Mouse (Mus musculus) limb, embryonic 14.5 days (tissue): ENCODE results near the gene Myh9. TPM values are rescaled to one million over a fixed set of nuclear protein-coding genes. Genes with fewer than 3 reads are reported as not detected.

Experiments
- ATAC-seq: fragments of 200-750 bp; cut with Nextera tagmentation; 2 replicates; pipeline ENCODE4 v1.8.0; 2017; ENCODE audit warnings: low read depth, moderate number of reproducible peaks, moderate TSS enrichment; ENCODE audit not compliant: low FRiP score
- DNase-seq: peaks from one replicate; pipeline ENCODE4 v3.0.0-alpha.2; 2015; ENCODE audit warnings: low spot score
- H3K27ac ChIP-seq: fragments of 300-500 bp; sonication (generic); replicated peaks from 2 replicates; pipeline ENCODE4 v1.5.1; 2014; ENCODE audit warnings: low read depth, mild to moderate bottlenecking, low read length, moderate library complexity, mixed read lengths
- H3K27me3 ChIP-seq: fragments of 300-500 bp; sonication (generic); 2 replicates; pipeline ENCODE4 v1.6.1; 2014; ENCODE audit warnings: low read length, mixed read lengths; ENCODE audit not compliant: control insufficient read depth, insufficient read depth
- H3K36me3 ChIP-seq: fragments of 300-500 bp; sonication (generic); 2 replicates; pipeline ENCODE4 v1.6.1; 2014; ENCODE audit warnings: mild to moderate bottlenecking, low read length, moderate library complexity, mixed read lengths; ENCODE audit not compliant: control insufficient read depth, insufficient read depth
- H3K4me1 ChIP-seq: fragments of 300-500 bp; sonication (generic); 2 replicates; pipeline ENCODE4 v1.6.1; 2014; ENCODE audit warnings: antibody characterized with exemption, low read length, mixed read lengths; ENCODE audit not compliant: control insufficient read depth, insufficient read depth
- H3K4me2 ChIP-seq: fragments of 300-500 bp; sonication (generic); replicated peaks from 2 replicates; pipeline ENCODE4 v1.6.1; 2014; ENCODE audit warnings: low read depth, mild to moderate bottlenecking, low read length, moderate library complexity; ENCODE audit not compliant: severe bottlenecking
- H3K4me3 ChIP-seq: fragments of 300-500 bp; sonication (generic); replicated peaks from 2 replicates; pipeline ENCODE4 v1.5.1; 2014; ENCODE audit warnings: low read length
- H3K9ac ChIP-seq: fragments of 300-500 bp; sonication (generic); 2 replicates; pipeline ENCODE4 v1.6.1; 2014; ENCODE audit warnings: mild to moderate bottlenecking, low read depth, low read length, moderate library complexity; ENCODE audit not compliant: severe bottlenecking
- H3K9me3 ChIP-seq: fragments of 300-500 bp; sonication (generic); 2 replicates; pipeline ENCODE4 v1.6.1; 2016; ENCODE audit warnings: low read length; ENCODE audit not compliant: control insufficient read depth
- POLR2A ChIP-seq: fragments of 200-500 bp; IDR thresholded peaks from 2 replicates; pipeline ENCODE4 v1.8.0; 2012; ENCODE audit warnings: inconsistent platforms, mild to moderate bottlenecking, moderate library complexity, borderline replicate concordance; ENCODE audit not compliant: insufficient read depth, insufficient read length; ENCODE audit errors: extremely low read depth
- WGBS: fragments of 180-500 bp; shearing (Covaris S2); extraction: QIAGEN DNeasy Blood & Tissue Kit; methylation state at CpG from one replicate; pipeline ENCODE4 v1.1.7; 2014; 5-methylcytosine and 5-hydroxymethylcytosine counted together
- polyA plus RNA-seq, 2 experiments: library from polyadenylated mRNA; depleted of rRNA in 1 of 2; stranded (reverse) in 1 of 2; unstranded in 1 of 2; fragments of >200 nt; fragmentation: Nextera tagmentation in 1 of 2; extraction: Ambion mirVana in 1 of 2; gene quantifications; 2 replicates each; pipeline versions ENCODE4 v1.2.1 to v1.2.3; 2012 to 2014

The Myh9 gene
- polyA plus RNA-seq, 2 experiments: 46.7 to 53.2 TPM

GRCm38 (mm10) chr15:77803747-77804146 is 38.2 kb downstream of the Myh9 start:
- H3K9ac ChIP-seq: no peak overlapping the region
- H3K4me3 ChIP-seq: no peak overlapping the region
- peaks cover 29% of the 10 kb centered on the region for H3K4me1 ChIP-seq
- 63% methylated on average over 3 of the region's 3 CpGs for WGBS
- no peaks in the 10 kb centered on the region for H3K9me3 ChIP-seq
- no peak for DNase-seq
- TF ChIP-seq POLR2A: no peak
- H3K4me2 ChIP-seq: no peak overlapping the region
- no peak for ATAC-seq
- H3K27me3 ChIP-seq: no peaks in the 10 kb centered on the region
- H3K27ac ChIP-seq: no peak overlapping the region
- peaks cover 62% of the 10 kb centered on the region for H3K36me3 ChIP-seq

GRCm38 (mm10) chr15:77802992-77803391 is 39.0 kb downstream of the Myh9 start:
- WGBS: 78% methylated on average over 4 of the region's 4 CpGs
- Histone ChIP-seq H3K9ac (no peak overlapping the region), H3K9me3 (no peaks in the 10 kb centered on the region), H3K4me2 (no peak overlapping the region), H3K4me1 (peaks cover 36% of the 10 kb centered on the region), H3K27me3 (no peaks in the 10 kb centered on the region), H3K27ac (no peak overlapping the region), H3K4me3 (no peak overlapping the region), H3K36me3 (peaks cover 62% of the 10 kb centered on the region)
- no peak for DNase-seq
- no peak for TF ChIP-seq POLR2A
- no peak for ATAC-seq

- H3K27me3 ChIP-seq: no peaks in the 10 kb centered on the region
- no peak overlapping the region for H3K4me3 ChIP-seq
- no peak for DNase-seq
- 47% methylated on average over 4 of the region's 4 CpGs for WGBS
- H3K9me3 ChIP-seq: no peaks in the 10 kb centered on the region
- peaks cover 50% of the 10 kb centered on the region for H3K36me3 ChIP-seq
- no peak for ATAC-seq
- H3K9ac ChIP-seq: no peak overlapping the region
- no peak overlapping the region for H3K4me2 ChIP-seq
- peak overlapping the region; percentile 50; the same call in 1 of the 2 replicates for H3K27ac ChIP-seq
- peaks cover 46% of the 10 kb centered on the region for H3K4me1 ChIP-seq
- TF ChIP-seq POLR2A: no peak
These were observed 40.8 kb downstream of the Myh9 start for GRCm38 (mm10) chr15:77801188-77801587.

- no peak overlapping the region for H3K4me2 ChIP-seq
- H3K27ac ChIP-seq: peak overlapping the region; percentile 50
- H3K36me3 ChIP-seq: peaks cover 50% of the 10 kb centered on the region
- ATAC-seq (no peak), DNase-seq (peak; percentile 24)
- no peak for TF ChIP-seq POLR2A
- H3K9ac ChIP-seq: no peak overlapping the region
- no peaks in the 10 kb centered on the region for H3K27me3 ChIP-seq
- H3K4me1 ChIP-seq: peaks cover 46% of the 10 kb centered on the region
- H3K4me3 ChIP-seq: no peak overlapping the region
- no peaks in the 10 kb centered on the region for H3K9me3 ChIP-seq
These were observed 41.5 kb downstream of the Myh9 start for GRCm38 (mm10) chr15:77800511-77800910.

GRCm38 (mm10) chr15:77799491-77800474 is 42.2 kb downstream of the Myh9 start:
- no peak for TF ChIP-seq POLR2A
- H3K27me3 ChIP-seq: no peaks in the 10 kb centered on the region
- H3K36me3 ChIP-seq: peaks cover 53% of the 10 kb centered on the region
- DNase-seq: no peak
- no peak overlapping the region for H3K4me2 ChIP-seq
- H3K9ac ChIP-seq: no peak overlapping the region
- no peak for ATAC-seq
- no peak overlapping the region for H3K4me3 ChIP-seq
- H3K27ac ChIP-seq: peak overlapping the region; percentile 79
- 80% methylated on average over 8 of the region's 8 CpGs for WGBS
- no peaks in the 10 kb centered on the region for H3K9me3 ChIP-seq
- H3K4me1 ChIP-seq: peaks cover 47% of the 10 kb centered on the region
